Mouse (Mus musculus) heart, postnatal 25 days (tissue): Measurements from ENCODE around the gene Phgr1. TPM values are rescaled to one million over a fixed set of nuclear protein-coding genes. Genes with fewer than 3 reads are reported as not detected.

Experiments used
- DNase-seq: peaks from one replicate; pipeline ENCODE4 v3.0.0; 2022; ENCODE audit warnings: low spot score
- intact Hi-C: fragments of 180-260 bp; cut with DNase I; formaldehyde crosslinking; loops from one replicate; pipeline ENCODE4 v1.15.1; 2025
- total RNA-seq, 2 experiments: library from RNA; stranded (reverse); gene quantifications; 2 replicates each; pipeline ENCODE4 v1.2.3; 2021

Gene Phgr1
- not detected for total RNA-seq

DNA sequence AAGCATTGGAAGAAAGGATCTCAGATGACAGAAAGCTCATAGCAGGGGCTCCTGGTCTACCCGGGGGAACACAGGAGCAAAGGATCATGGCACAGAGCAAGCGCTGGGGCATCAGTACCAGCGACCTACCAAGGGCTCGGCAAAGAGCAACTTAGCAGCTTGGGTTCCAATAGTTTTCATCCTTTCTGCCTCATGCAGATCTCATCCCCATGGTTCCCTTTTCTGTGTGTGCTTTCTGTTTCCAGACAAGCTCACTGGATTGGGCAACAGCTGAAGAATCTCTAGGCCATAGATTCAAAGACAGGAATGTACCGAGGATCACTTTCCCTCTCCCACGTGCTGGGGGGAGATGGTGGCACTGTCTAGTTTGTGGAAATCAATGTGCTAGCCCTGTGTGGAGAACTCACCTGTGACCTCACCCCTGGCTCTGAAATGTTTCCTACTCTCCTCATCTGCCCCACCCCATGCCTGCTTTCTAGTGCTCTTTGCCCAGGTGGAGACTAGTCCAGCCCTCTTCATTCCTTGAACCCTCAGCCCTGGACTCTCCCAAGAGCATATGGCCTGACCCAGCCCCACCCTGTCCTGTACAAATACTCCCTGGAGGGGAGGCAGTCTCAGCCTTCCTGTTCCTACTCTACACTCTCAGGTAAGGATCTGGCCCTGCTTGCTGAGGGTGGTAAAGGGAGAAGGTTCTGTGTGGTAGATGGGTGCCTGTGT is at the start of gene Phgr1:
TSS of gene Phgr1 (plus strand) at position 612 of the 717 bp plus-strand sequence.
- DNase-seq: no peak
- intact Hi-C loops: no loop called here

DNA sequence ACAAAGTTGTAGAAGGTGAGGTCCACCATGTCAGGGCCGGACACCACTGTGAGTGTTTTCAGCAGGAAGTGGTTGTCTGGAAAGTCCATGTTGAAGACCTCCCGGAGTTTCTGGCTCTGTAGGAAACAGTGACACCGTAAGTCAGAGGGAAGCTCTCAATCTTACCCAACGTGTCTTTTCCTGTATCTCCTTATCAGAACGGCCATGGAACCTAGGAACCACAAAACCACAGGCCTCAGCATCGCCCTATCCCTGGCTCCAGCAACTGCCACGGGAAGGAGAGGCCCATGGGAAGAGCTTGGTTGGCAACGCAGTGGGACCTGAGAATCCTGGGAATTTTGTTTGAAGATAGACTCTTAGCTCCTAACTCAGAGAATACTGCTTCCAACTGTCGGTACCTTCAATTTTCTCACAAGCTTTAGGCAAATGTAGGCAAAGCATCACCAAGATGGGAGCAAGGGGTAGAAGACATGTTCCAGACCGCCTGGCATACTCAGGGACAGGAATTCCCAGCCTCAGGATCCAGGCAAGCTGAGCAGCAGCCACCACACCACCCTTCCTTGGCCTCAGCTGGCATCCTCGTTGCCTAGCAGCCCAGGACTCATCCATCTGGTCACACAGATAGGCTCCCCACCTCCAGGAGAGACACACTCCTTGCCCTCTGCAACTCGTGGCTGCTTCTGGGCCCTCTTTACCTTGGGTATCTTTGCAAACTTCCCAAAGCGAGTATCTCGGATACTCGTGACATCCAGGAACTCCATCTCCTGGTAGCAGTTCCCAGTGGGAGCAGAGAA is 48.7 kb upstream of the Phgr1 start:
- intact Hi-C loops: no loop called here

DNA sequence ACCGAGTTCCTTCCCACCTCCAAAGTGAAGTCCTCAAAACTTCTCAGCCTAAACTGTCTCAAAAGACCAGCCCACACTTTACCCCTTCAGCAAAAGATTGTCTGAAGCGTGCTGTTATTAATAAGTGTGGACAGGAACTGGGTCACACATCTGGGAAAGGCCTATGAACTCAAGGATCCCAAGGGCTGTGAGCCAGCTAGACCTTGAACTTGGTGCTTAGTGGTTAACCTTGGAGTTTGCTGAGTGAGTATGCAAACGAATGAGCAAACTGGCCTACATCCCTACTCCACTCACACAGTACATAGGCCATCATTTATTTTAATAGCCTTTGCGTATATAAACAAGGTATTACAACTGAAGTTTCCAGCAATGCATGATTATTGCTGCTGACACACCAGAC is 47.1 kb upstream of the Phgr1 start:
- no peak for DNase-seq
- intact Hi-C loops: no loop called here

More for the DNA sequence above, 48.7 kb upstream of the Phgr1 start:
- DNase-seq: no peak

DNA sequence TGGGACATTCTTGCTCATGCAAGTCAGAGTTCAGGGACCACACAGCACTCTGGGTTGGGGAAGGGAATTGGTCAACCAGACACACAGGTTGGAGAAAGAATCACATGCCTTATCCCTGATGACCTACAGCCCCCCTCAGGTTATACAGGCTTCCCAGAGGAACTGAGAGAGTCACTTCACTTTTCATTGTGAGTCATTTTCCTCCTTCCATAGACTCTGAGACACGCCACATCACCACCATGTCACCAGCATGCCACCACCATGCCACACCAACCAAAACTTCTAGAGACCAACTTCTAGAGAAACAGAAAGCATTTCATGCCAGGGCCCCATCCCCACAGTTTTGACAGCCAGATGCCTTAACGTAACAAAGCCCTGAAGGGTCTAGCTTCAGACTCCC is 45.7 kb upstream of the Phgr1 start:
- no peak for DNase-seq
- intact Hi-C loops: no loop called here

DNA sequence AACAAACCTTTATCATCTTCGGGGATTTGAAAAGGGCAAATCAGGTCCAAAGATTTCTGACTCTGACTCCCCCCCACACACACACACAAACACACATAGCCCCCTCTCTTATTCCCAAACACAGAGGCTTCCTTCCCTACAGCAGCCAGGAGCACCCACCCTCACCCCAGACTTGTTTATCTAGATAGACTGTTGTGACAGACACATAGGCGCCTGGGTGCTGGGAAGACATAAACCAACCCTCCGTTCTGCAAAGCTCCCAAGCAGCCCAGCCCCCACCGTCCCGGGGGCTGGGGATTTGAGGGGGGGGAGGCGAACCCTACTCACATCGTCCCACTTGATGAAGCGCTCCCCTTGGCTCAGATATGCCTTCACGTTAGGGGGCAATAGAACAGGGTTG is 44.7 kb upstream of the Phgr1 start:
- intact Hi-C loops: loop anchor here (2.0 kb wide), 1 partner anchor 27 kb away; no protein-coding TSS in a partner anchor
- no peak for DNase-seq

DNA sequence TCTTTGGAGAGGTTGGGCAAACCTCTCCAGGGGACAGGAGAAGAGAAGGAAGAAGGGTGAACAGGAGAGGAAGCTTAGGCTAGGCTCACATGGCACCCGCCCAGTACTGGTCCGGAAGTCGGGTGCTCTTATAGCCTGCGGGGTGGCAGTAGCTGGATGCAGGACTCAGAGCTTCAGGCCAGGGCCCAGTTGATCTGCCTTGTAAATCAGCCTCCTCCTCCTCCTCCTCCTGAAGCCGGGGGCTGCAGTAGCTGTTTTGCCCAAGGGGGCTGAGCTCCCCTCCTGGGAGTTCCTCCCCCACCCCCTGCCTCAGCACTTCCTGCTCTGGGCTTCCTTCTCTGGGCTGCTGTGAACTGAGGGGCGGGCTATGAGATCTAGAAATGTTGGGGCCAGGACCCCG is 44.2 kb upstream of the Phgr1 start, which contains the start of gene Plcb2:
TSS of gene Plcb2 (minus strand) at position 102 of the 400 bp plus-strand sequence.
- no peak for DNase-seq
- intact Hi-C loops: loop anchor here (2.0 kb wide), 1 partner anchor 28 kb away; no protein-coding TSS in a partner anchor

DNA sequence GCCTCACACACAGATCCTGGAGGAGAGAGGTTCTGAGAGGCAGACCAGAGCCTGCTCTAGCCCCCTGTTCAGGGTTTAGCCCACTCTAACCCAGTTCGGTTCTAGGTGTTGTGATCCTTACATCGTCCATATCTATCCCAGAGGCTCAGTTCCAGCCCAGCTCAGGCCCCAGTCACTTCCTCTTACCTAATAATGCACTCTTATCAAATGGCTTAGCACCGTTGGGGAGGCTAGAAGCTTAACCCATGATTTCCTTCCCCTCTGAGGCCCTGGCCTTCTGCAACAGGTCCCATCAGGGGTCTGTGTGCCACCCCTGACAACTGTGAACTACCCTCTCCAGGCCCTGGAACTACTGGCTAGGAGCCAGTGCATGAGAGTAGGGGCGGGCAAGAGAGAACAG is 43.4 kb upstream of the Phgr1 start:
- intact Hi-C loops: loop anchor here (2.0 kb wide), 1 partner anchor 28 kb away; no protein-coding TSS in a partner anchor
- DNase-seq: no peak

DNA sequence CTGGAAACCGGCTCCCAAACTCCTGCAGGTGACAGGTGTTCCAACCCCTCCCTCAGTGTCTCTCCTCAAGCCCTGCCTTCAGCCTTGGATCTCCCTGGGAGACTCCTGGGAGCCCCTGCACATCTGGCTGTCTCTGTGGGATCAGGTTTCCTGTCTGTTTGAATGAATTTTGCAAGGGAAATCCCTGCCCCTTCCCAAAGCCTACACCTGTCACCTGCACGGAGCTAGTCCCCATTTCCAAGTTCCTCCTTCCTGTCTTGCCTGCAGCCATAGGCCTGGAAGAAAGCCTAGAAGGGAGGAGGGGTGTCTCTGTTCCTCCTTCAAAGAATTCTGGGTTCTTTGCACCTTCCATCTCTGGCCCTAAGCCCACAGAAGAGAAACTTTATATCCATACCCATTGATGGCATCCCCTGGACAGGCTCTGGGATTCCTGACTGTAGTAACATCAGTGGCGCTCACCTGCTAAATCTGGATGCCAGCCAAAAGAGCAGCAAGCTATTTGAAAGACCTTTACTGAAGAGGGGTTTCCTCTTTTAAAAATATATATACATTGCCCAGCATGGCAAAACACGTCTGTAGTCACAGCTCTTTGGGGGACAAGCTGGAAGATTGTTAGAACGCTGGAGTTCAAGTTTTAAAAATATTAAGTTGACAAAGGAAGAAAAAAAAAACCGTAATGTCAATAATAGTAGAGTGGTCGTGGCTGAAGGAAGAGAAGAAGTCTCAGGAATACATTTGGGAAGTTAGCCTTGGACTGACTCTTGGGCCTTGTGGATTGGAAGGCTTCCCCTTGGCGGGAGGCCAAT is 42.5 kb upstream of the Phgr1 start:
- DNase-seq: no peak
- intact Hi-C loops: loop anchor here (1.0 to 2.0 kb wide), 2 partner anchors 29 to 92 kb away; no protein-coding TSS in a partner anchor

DNA sequence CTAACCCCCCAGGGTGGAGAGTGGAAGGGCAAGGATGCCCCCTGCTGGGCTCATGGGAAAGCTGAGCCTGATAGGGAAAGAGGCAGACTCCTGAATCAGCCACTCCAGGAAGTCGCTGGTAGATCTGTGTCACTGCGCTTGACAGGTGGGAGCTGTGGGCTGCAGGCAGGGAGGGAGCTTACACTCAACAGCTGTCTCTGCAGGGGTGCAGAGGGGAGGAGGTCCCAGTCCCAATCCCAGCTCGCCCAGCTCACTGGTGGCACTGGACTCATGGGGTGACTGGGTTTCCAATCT is 42.0 kb upstream of the Phgr1 start:
- intact Hi-C loops: loop anchor here (1.0 kb wide), 1 partner anchor 92 kb away; no protein-coding TSS in a partner anchor
- DNase-seq: peak; percentile 43

DNA sequence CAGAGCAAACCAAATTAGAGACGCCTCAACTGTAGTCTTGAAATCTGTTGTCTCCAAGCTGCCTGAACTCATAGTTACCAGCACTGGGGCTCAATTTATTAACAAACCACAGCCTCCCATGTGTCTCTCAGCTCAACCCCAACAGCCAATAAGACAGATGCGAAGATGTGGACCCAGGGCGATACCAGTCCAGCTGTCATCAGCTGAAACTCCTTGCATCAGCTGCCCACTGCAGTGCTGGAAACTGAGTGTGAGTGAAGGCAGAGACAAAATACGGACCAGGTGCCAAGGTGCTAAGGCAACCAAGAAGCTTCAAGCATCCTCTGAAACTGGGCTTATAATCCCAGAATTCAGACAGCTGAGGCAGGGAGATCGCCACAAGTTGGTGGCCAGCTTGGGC is 40.6 kb upstream of the Phgr1 start:
- intact Hi-C loops: no loop called here
- DNase-seq: no peak

DNA sequence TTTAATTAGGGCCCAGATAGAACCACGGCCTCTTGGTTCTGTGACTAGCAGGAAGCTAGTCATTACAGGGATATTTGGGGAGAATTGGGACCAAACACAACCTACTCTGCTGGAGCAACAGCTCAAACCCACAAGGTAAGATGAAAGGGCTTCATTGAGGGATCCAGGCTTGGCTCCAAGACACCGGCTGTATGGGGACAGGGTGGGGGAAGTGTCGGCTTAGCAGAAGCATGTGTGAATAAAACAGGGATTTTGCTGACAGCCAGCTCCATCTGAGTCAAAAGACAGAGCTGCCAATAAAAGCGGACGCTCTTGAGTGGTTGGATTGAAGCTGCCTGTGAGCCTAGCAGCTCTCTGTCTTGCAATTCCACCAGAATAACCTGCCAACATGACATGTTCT is 39.2 kb upstream of the Phgr1 start:
- no peak for DNase-seq
- intact Hi-C loops: no loop called here

DNA sequence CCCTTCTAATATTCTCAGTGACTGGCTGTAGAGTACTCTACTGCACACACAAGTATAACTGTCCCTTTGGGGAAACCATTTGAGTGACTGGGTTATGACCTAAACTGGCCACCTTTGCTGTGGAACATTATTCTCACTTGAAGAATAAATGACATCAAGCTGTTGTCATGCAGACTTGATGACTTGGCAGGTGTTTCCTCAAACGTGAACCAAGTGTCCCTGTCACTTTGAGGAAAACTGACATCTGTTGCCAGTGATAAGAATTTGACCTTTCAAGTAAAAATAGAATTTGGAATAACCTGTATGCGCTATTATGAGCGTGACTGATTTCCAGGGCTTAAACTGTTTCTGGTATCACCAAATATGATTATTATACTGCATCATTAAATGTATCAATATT is 32.2 kb upstream of the Phgr1 start:
- intact Hi-C loops: loop anchor here (5.0 kb wide), 2 partner anchors 38 to 122 kb away; partner anchors contain the start of genes Ankrd63 and Ivd
- no peak for DNase-seq

DNA sequence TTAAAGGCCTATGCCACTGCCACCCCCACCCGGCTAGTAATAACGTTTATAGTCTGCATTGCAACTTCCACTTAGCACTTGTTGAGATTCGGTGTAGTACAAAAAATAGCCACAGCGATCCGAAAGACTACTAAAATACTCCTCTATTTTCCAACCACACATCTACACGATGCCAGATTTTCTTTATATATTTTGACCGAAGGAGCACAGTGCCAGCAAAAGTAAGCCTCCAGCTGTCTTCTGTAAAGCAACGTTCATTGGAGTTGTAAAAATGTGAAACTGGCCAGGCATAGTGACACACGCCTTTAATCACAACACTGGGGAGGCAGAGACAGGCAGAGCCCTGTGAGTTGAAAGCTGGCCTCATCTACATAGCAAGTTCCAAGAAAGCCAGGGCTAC is 31.4 kb upstream of the Phgr1 start:
- DNase-seq: no peak
- intact Hi-C loops: loop anchor here (5.0 kb wide), 2 partner anchors 39 to 121 kb away; partner anchors contain the start of genes Ankrd63 and Ivd

DNA sequence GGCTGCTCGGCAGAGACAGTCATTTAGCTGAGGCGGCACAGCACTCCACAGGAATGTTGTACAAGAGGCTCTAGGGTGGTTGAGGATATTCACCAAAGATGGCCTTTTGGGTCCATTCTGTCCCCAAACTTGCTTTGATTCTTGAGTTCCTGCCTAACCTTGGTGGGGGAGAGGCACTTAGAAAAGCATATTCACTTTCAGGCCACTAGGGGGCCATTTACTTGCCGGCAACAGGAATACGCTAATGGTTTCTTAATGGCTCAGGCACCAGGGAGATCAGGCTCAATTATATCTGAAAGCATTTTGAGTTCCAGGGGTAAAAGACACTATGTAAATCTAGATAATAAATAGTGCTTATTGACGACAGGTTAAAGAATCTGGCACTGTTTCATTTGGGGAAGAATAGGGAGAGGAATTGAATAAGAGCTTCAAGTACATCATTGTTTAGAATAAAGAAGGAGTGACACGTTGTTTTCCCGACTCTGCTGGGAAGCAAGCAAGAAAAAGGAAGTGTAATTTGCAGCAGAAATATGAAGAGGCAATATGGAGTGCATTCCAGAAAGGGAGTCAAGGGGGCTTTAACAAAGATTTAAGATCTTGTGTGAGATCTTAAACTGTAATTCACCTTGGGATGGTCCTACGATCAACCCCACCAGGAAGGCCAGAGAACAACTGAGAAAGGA is 29.2 kb upstream of the Phgr1 start:
- no peak for DNase-seq
- intact Hi-C loops: loop anchor here (1.0 to 5.0 kb wide), 3 partner anchors 41 to 140 kb away; partner anchors contain the start of genes Ankrd63 and Ivd

DNA sequence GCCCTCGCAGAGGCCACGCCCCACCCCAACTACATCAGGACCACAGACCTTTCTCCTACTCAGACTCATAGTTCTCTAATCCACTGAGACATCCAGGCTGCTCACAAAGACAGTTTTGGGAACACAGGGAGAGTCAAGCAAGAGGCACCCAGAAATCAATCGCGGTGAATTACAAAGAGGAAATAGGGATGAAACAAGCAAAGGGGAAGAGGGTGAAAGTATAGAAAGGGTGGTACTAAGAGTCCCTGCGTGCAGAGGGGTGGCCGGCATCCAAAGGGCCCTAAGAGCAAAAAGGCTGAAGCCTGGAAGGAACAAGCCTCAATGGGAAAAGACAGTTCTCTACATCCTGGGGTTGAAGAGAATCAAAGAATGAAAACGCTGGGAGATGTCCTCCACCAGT is 27.9 kb upstream of the Phgr1 start:
- intact Hi-C loops: loop anchor here (1.0 to 5.0 kb wide), 4 partner anchors 17 to 118 kb away; partner anchors contain the start of genes Ankrd63, Disp2 and Ivd
- no peak for DNase-seq

DNA sequence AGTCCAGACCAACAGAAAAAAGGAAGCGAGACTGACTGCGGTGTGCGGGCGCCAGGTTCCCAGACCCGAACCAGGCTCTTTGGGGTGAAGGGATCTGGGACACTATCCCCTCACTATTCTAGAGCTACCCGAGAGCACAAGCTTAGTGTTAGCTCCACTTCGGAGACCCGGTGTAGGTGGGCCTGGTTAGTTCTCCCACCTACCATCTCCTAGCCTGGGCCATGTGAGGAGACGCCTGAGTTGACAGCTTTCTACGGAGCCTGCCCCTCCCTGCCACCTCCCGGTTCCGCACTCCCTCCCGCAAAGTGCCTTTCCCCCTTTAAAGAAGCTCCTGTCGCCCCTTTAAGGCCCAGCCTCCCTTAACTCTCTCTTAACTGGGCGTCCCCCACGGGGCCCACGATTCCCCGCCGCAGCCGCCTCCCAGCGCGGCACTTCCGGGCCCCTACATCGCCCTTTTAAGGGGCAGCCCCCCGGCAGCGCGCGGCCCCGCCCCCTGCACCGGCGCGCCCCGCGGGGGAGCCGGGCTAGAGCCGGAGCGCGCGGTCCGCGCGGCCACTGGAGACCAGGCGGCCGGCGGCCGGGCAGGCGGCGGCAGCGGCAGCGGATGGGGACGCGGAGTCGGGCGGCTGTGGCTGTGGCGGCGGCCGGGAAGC is 27.2 kb upstream of the Phgr1 start, which contains the start of gene Inafm2:
TSS of gene Inafm2 (plus strand) at position 527 of the 653 bp plus-strand sequence.
- peak; percentile 91 for DNase-seq
- intact Hi-C loops: loop anchor here (1.0 to 2.0 kb wide), 2 partner anchors 16 to 33 kb away; partner anchors contain the start of gene Disp2

DNA sequence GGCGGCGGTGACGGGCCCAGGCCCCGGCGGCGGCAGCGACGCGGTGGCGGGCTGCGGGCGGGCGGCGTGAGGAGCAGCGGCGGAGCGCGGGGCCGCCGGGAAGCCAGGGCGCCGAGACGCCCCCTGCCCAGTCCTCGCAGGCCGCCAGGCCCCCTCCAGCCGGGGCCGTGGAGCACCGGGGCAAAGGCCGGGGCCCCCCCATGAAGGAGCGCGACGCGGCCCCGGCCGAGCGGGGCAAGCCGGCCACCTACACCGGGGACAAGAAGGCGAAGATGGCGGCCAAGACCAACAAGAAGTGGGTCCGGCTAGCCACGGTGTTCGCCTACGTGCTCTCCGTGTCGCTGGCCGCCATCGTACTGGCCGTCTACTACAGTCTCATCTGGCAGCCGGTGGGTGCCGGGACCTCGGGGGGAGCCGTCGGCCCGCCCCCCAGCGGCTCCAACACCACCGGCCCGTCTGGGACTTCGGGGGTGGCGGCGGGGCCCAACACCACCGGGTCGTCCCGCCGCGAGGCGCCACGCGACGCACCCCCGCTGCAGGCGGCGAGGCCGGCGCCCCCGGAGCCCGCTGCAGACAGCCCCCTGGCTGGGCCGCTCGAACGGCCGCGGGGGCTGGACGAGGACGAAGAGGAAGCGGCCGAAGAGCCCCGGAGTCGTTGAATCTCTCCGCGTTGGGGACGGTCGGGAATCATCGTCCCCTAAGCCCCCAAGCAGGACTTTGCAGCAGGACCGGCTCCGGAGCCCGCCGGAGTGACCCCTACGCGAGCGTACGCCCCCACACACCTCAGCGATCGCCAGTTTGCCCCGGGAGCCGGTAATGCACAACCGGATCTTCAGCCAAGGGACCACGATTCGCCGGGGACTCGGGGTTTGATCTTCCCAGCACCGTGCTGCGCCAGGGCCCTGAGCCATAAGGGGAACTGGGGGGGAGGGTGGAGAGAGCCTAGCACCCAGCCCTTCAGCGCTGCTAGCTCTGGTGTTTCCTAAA is 26.4 kb upstream of the Phgr1 start:
- no peak for DNase-seq
- intact Hi-C loops: loop anchor here (1.0 to 2.0 kb wide), 2 partner anchors 15 to 33 kb away; partner anchors contain the start of gene Disp2
